Mouse (Mus musculus) hematopoietic stem cell, adult 5-6 weeks (primary cell): ENCODE data around the gene Nek1. TPM values are rescaled to one million over a fixed set of nuclear protein-coding genes. Genes with fewer than 3 reads are reported as not detected.

Experiments
- ATAC-seq, 2 experiments: fragments of 125-278 bp in 1 of 2; replicated peaks in 1 of 2; 2 replicates each; pipeline ENCODE4 v1.8.0; 2016 to 2017; ENCODE audit warnings: inconsistent platforms in 2 of 2, mild to moderate bottlenecking in 2 of 2, moderate number of reproducible peaks in 2 of 2, low read depth in 1 of 2, moderate TSS enrichment in 1 of 2; ENCODE audit not compliant: low FRiP score in 2 of 2, poor library complexity in 2 of 2, severe bottlenecking in 2 of 2, insufficient read depth in 1 of 2, low TSS enrichment in 1 of 2
- total RNA-seq: library from RNA; stranded (forward); fragments of 172-1452, 232-1000 nt; gene quantifications from 2 replicates; pipeline ENCODE4 v1.2.3, GENCODE M21; 2017

The Nek1 gene
- total RNA-seq, result 22.5 and 28.2 TPM in 2 replicates

DNA sequence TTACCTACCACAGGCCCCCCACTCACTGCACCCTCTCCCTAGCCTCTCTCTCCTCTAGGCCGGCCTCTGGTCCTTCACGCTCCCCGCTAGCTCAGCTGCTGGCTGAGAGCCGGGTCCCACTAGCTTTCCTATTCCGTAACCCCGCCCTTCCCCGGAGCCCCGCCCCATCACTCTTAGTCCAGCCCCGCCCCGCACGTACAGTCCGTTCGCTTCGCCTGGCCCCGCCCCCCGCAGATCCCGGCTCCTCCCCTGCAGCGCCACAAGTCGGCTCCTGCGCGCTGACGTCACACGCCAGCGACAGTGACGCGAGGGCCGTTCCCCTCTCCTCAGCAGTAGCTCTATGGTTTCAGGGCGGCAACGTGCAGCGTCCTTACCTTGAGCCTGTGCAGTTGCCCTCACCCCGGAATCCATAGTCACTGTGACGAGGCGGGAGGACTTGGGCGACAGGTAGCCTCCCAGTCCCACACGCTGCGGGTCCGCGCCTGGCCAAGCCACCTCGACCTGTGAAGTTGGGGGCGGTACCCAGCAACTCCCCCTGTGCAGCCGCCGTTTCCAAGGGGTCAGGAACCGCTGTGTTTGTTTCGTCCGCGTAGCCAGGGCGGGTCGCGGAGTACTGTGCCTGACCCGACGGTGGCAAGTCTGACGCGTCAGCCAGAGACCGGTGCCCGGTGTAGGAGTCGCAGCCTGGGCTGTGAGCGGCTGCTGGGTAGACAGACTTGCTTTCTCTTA lies at the start of gene Nek1:
Nek1 (plus strand) TSS at position 286 of the 729 bp plus-strand sequence.
- ATAC-seq, result peak; percentile 90 to 92

DNA sequence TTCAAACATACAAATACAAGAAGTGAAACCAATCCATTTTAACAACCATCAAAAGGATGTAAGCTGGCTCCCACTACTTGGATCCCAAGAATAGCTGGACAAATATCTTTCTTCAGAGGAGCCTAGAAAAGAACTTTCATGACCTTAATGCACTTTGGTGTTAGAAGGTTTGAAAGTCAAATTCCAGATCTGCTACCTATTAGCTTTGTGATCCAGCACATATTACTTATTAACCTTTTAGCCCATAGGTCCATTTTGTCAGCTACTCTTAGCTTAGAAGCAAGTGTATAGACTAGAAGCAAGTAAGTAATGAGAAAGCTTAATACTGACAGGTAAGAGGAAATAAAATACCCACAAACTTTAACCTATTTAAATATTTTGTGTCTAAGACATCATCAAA lies 45.5 kb upstream of the Nek1 start:
- ATAC-seq, result no peak

- ATAC-seq, result no peak
Measured at GRCm38 (mm10) chr8:60949859-60950258, 43.1 kb upstream of the Nek1 start.

DNA sequence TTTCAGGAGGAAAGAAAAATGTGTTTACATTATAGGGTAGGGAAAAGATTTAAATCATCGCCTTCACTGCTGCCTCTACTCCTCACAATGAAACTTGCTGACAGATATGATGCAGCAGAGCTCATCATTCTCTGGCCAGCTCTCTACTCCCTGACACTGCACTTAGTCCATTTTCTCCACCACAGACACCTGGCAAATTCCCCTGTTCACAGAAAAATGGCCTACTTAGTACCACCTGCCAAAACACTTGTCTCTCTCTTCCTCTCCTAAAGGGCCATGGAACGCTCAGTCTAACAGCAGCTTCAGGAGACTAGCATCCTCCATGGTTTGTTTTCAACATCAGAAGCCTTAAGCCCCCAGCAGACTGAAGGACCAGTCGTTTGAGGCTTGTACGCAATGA lies 41.7 kb upstream of the Nek1 start:
- ATAC-seq, result no peak

DNA sequence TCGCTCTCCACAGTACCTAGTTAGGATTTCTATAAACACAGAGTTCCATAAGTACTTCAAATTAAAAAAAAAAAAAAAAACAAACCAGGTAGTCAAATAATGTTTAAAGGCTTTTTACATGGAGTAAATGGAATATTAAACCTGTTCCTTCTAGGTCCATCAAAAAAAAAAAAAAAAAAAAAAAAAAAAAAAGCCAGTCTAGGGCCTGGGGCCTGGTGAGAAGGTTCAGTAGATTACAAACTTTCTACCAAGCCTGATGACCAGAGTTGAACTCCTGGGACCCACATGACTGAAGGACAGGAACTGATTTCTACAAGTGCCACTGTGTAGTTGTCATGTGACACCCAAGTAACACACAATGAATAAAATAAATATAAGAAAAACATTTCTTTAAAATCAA lies 41.2 kb upstream of the Nek1 start:
- no peak for ATAC-seq

- no peak for ATAC-seq
Measured at GRCm38 (mm10) chr8:60952803-60953202, 40.2 kb upstream of the Nek1 start.

DNA sequence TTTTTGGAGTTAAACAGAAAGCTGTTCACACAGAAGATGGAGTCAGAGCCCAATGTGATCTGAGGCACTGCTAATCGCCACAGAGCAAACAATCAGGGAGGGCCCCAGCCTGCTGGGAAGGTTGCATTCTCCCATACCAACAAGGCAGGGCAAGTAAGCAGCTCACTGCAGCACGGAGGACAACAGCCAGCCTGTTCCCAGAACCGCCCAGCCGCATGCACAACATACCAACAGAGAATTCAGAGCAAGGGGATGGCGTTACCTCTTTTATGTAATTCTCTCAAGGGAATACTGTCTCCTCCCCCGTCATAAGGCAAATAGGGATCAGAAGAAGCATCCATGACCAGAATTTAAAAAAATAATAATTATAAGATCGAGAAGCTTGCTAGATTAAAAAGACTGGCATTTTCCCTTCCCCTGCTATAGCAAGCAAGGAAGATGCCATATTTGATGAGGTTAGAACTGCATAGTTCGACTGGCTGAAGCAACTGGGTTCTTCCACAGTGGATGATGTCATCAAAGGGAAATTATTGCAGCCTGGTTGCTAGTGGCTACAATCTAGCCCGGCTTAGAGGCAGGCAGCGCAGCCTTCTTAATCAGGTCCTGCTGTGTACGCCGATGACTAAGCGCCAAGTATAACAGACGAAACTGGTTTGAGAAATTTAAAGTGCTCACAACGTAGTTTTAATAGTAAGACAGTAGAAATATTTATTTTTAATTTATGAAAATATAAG lies 38.5 kb upstream of the Nek1 start:
- peak; percentile 93 to 97 for ATAC-seq

GRCm38 (mm10) chr8:60956847-60957246 lies 36.1 kb upstream of the Nek1 start:
- no peak; a peak in 1 of 4 replicates for ATAC-seq

GRCm38 (mm10) chr8:60962763-60963162 lies 30.2 kb upstream of the Nek1 start:
- peak in 1 of 2 experiments; percentile 39; a peak in 1 of 4 replicates for ATAC-seq

GRCm38 (mm10) chr8:60963931-60964330 lies 29.1 kb upstream of the Nek1 start:
- ATAC-seq, result no peak

DNA sequence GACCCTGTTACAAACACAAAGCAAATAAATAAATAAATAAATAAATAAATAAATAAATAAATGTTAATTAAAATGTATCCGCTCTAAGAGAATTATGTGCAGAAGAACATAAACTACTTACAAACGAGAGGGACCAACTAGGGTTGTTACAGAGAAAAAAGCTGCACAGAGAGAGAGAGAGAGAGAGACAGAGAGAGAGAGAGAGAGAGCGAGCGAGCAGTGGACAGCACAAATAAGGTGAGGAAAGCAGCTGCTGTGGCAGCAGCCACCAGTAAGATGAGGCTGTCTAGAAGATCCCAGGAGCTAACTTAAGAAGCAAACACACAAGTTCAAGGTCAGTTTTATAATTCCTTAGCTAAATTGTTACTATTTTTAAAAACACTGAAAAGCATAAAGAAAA lies 28.5 kb upstream of the Nek1 start:
- no peak for ATAC-seq

DNA sequence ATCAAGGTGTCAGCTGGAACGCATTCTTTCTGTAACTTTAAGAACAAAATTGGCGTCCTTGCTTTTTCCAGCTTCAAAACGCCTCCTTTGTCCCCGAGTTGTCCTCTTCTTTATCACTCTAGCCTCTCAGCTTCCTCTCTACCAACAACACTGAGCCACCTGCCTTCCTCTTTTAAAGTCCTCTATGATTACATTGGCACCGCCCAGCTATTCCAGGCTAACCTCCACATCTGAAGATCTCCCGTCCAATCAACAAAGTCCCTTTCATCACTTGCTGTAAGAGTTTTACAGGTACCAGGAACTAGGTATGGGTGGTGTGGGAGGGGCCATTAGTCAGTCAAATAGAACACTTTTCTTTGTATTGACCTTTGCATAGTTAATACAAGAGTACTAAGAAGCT lies 27.7 kb upstream of the Nek1 start:
- no peak; a peak in 1 of 4 replicates for ATAC-seq

DNA sequence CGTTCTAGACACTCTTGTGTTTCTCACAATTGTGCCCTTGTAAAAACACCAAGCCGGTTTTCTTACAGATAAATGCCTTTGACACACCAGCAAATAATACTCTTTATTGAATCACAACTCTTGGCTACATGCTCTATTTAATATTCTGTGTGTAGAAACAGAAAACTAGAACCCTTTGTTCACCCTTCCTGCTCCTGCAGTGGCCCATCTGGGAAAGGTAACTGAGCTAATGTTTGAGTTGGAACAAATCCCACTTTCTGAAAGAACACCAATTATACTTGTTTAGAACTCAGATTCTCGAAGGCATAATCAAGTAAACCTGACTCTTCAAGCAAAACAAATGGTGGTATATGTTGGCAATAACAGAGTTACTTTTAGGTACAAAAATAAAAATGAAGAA lies 27.3 kb upstream of the Nek1 start:
- ATAC-seq, result no peak

- no peak for ATAC-seq
Measured at GRCm38 (mm10) chr8:60969091-60969490, 23.9 kb upstream of the Nek1 start.

- ATAC-seq, result no peak
Measured at GRCm38 (mm10) chr8:60971808-60972207, 21.2 kb upstream of the Nek1 start.

DNA sequence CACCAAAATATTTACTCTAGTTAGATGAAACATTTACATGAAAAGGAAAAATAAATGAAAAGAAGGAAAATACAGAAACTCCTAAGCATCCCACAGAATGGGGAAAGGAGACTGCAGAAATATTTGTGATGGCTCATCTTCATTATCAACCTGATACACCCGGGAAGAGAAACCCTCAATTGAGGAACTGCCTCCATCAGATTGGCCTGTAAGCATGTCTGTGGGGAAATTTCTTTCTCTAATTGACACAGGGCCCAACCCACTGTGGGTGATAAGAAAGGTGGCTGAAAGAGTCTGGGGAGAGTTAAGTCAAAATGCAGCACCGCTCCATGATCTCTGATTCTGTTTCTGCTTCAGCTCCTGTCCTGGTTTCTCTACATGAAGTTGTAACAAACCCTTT lies 19.5 kb upstream of the Nek1 start:
- peak in 1 of 2 experiments; percentile 31; a peak in 2 of 4 replicates for ATAC-seq

GRCm38 (mm10) chr8:60974837-60975236 lies 18.2 kb upstream of the Nek1 start:
- no peak for ATAC-seq

GRCm38 (mm10) chr8:60976818-60977217 lies 16.2 kb upstream of the Nek1 start:
- no peak for ATAC-seq

DNA sequence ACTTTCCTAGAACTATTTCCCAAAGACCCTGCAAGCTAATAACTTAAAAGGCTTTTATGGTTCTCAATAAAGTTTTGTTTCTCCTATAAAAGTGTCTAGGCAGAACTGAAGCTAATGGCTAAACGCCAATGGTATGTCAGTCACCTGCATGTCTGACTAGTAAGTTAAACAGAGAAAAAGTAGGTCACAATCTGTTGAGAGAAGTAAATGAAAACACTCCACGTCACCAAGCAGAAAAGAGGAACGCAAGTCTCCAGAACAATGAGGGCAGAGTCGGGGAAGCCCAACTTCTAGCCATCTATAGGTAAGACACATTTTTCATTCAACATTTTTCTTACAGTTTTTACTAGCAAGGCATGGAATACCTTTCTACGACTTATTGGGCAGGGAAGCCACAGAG lies 14.5 kb upstream of the Nek1 start:
- no peak for ATAC-seq
